9 mouse cellular contexts compared by ENCODE assay signal in the genomic region with DNA sequence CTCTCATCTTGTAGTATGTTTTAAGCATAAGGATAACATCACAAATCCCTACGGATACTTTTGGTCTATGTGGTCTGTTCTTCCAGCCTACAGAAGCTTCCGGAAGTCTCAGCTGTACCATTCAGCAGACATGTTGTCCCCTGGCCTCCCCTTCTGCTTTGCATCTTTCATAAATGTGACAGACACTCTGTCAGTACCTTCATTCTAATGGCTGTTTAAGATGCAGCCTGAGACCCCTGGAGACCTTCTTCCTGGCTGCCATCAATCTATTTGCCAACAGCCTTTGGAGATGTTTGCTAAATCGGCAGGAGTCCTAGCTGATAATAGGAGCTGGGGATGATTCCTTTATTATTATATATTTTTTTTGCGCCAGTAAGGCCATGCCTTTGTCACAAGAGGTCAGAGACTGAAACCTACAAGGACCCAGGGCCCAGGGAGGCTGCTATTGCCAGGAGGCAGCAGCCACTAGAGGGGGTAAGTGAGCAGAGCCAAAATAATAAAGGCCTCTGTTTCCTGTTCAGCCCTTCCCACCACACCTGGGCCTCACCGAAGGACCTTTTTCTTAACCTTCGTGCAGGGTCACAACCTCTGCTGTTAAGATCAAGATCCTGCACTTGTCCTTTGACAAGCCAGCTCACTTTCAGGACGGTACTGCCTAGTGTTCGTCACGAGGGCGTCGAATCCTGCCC. TPM values are rescaled to one million over a fixed set of nuclear protein-coding genes. Genes with fewer than 3 reads are reported as not detected.
DNase-seq lines count a peak whose midpoint lies in the region; ATAC-seq and TF ChIP-seq lines count a peak whose summit lies in the region.
"Had no signal": no experiment of that assay in that cellular context is flagged by ENCODE, and none has a peak within 500 bp of the region (broad histone marks: within the 10 kb centered on the region; RNA-seq: fewer than 3 reads in every experiment).

No protein-coding gene starts in this region.

- ATAC-seq in kidney, embryonic 15.5 days (replicated peaks; ENCODE audit: low FRiP score): no peak
- ATAC-seq in common myeloid progenitor, adult 5-6 weeks (replicated peaks; ENCODE audit: low read depth, poor library complexity, severe bottlenecking): peak; percentile 67
- ATAC-seq in lung, embryonic 14.5 days (ENCODE audit: insufficient read depth): no peak
- peak; percentile 76 for ATAC-seq in stomach, postnatal 0 days (ENCODE audit: low FRiP score, low TSS enrichment)

- no peaks in the 10 kb centered on the region for H3K36me3 ChIP-seq in kidney, embryonic 15.5 days
- peaks cover 9% of the 10 kb centered on the region for H3K36me3 ChIP-seq in ES-Bruce4 (ENCODE audit: control insufficient read depth, insufficient read depth, low read length, poor library complexity, severe bottlenecking)
- H3K36me3 ChIP-seq in lung, embryonic 14.5 days (ENCODE audit: insufficient read depth): no peaks in the 10 kb centered on the region
- no peaks in the 10 kb centered on the region for H3K36me3 ChIP-seq in stomach, postnatal 0 days (ENCODE audit: control insufficient read depth, insufficient read depth, low read length)

- peak; percentile 42; the same call in 1 of the 2 replicates for TF ChIP-seq EP300 in ES-Bruce4 (IDR thresholded peaks at IDR 0.05; ENCODE audit: insufficient read depth, low read depth, low read length)
- no peak for TF ChIP-seq EP300 in stomach, postnatal 0 days (optimal IDR thresholded peaks at IDR 0.05)

- H3K27me3 ChIP-seq in kidney, embryonic 15.5 days: no peaks in the 10 kb centered on the region
- H3K27me3 ChIP-seq in ES-Bruce4 (ENCODE audit: control insufficient read depth, insufficient read depth, low read length, poor library complexity, severe bottlenecking): no peaks in the 10 kb centered on the region
- no peaks in the 10 kb centered on the region for H3K27me3 ChIP-seq in lung, embryonic 14.5 days (ENCODE audit: insufficient read depth, low read length)
- H3K27me3 ChIP-seq in stomach, postnatal 0 days (ENCODE audit: control insufficient read depth, insufficient read depth, low read length): no peaks in the 10 kb centered on the region
- H3K27me3 ChIP-seq: embryonic facial prominence, embryonic 13.5 days had no signal

- H3K4me2 ChIP-seq in kidney, embryonic 15.5 days: no peak overlapping the region
- H3K4me2 ChIP-seq in lung, embryonic 14.5 days: no peak overlapping the region
- H3K4me2 ChIP-seq in stomach, postnatal 0 days (replicated peaks; ENCODE audit: low read depth): no peak overlapping the region
- H3K4me2 ChIP-seq: embryonic facial prominence, embryonic 13.5 days had no signal

- TF ChIP-seq CTCF in ES-Bruce4 (IDR thresholded peaks at IDR 0.05; ENCODE audit: low read depth, low read length): peak; percentile 70
- peak; percentile 63 for TF ChIP-seq CTCF in lung, embryonic 14.5 days (IDR thresholded peaks at IDR 0.05; ENCODE audit: low read depth)
- TF ChIP-seq CTCF in stomach, postnatal 0 days (IDR thresholded peaks at IDR 0.05; ENCODE audit: low read depth): peak; percentile 75

- DNase-seq in kidney, adult 9 months: peak; percentile 16
- peak; percentile 49 for DNase-seq in lung, embryonic 14.5 days
- DNase-seq in stomach, postnatal 0 days (ENCODE audit: low spot score): peak; percentile 62
- DNase-seq in layer of hippocampus, postnatal 14 days (ENCODE audit: low spot score in 2 of 2): no peak
- no peak for DNase-seq in cerebellum, adult 8-10 months

- WGBS in kidney, embryonic 15.5 days: 57% methylated on average over 11 of the region's 11 CpGs
- WGBS in lung, embryonic 14.5 days: 56% methylated on average over 11 of the region's 11 CpGs
- 61% methylated on average over 11 of the region's 11 CpGs for WGBS in stomach, postnatal 0 days

- H3K9me3 ChIP-seq in kidney, embryonic 15.5 days (replicated peaks): no peaks in the 10 kb centered on the region
- H3K9me3 ChIP-seq in ES-Bruce4 (replicated peaks; ENCODE audit: control insufficient read depth, insufficient read depth, low read length, poor library complexity, severe bottlenecking): peaks cover 27% of the 10 kb centered on the region
- no peaks in the 10 kb centered on the region for H3K9me3 ChIP-seq in lung, embryonic 14.5 days (ENCODE audit: low read depth, low read length)
- H3K9me3 ChIP-seq in stomach, postnatal 0 days (ENCODE audit: control insufficient read depth, low read length): no peaks in the 10 kb centered on the region
- H3K9me3 ChIP-seq: embryonic facial prominence, embryonic 13.5 days had no signal

- TF ChIP-seq POLR2A in ES-Bruce4 (IDR thresholded peaks at IDR 0.05; ENCODE audit: insufficient read depth, low read length): no peak

- H3K4me3 ChIP-seq in kidney, embryonic 15.5 days (replicated peaks): no peak overlapping the region
- no peak overlapping the region for H3K4me3 ChIP-seq in ES-Bruce4 (ENCODE audit: low read depth, low read length)
- no peak overlapping the region for H3K4me3 ChIP-seq in lung, embryonic 14.5 days (ENCODE audit: low read depth, low read length)
- H3K4me3 ChIP-seq in stomach, postnatal 0 days (ENCODE audit: low read depth, low read length): no peak overlapping the region
- H3K4me3 ChIP-seq: embryonic facial prominence, embryonic 13.5 days had no signal

- no peak overlapping the region for H3K9ac ChIP-seq in kidney, embryonic 15.5 days
- H3K9ac ChIP-seq in ES-Bruce4 (ENCODE audit: low read depth, poor library complexity, severe bottlenecking): no peak overlapping the region
- H3K9ac ChIP-seq in lung, embryonic 14.5 days: no peak overlapping the region
- H3K9ac ChIP-seq in stomach, postnatal 0 days (ENCODE audit: low read length): no peak overlapping the region
- H3K9ac ChIP-seq: embryonic facial prominence, embryonic 13.5 days had no signal

- H3K27ac ChIP-seq in kidney, embryonic 15.5 days: no peak overlapping the region
- H3K27ac ChIP-seq in ES-Bruce4 (ENCODE audit: insufficient read depth, low read length): no peak overlapping the region
- H3K27ac ChIP-seq in lung, embryonic 14.5 days (ENCODE audit: low read depth): no peak overlapping the region
- H3K27ac ChIP-seq in stomach, postnatal 0 days (replicated peaks): no peak overlapping the region
- H3K27ac ChIP-seq: embryonic facial prominence, embryonic 13.5 days had no signal

- H3K4me1 ChIP-seq in kidney, embryonic 15.5 days: no peaks in the 10 kb centered on the region
- no peaks in the 10 kb centered on the region for H3K4me1 ChIP-seq in ES-Bruce4 (ENCODE audit: control insufficient read depth, insufficient read depth, low read length)
- no peaks in the 10 kb centered on the region for H3K4me1 ChIP-seq in lung, embryonic 14.5 days (ENCODE audit: insufficient read depth)
- H3K4me1 ChIP-seq in stomach, postnatal 0 days (replicated peaks; ENCODE audit: control insufficient read depth, insufficient read depth): no peaks in the 10 kb centered on the region
- H3K4me1 ChIP-seq: embryonic facial prominence, embryonic 13.5 days had no signal

RNA-seq across cellular contexts. Expression of gene Dusp27, which starts 24.7 kb away (rescaled TPM):
- polyA plus RNA-seq in kidney, embryonic 15.5 days (2015; fragmentation: Nextera tagmentation; extraction: Ambion mirVana): 1.0 and 1.3 TPM in 2 replicates
- polyA plus RNA-seq in ES-Bruce4 (2011; ENCODE audit: insufficient read depth, insufficient read length, low read depth, missing spikeins): 3.9 and 5.8 TPM in 2 replicates
- not detected in 2 replicates for total RNA-seq in common myeloid progenitor, adult 5-6 weeks (2017)
- polyA plus RNA-seq in lung, embryonic 14.5 days (2014; fragmentation: Nextera tagmentation; extraction: Ambion mirVana): 2.5 and 3.1 TPM in 2 replicates
- polyA plus RNA-seq in stomach, postnatal 0 days (2015; fragmentation: Nextera tagmentation; extraction: Ambion mirVana): 0.50 and 0.57 TPM in 2 replicates
- under 1 TPM; 0.39 to 0.57 TPM for total RNA-seq in layer of hippocampus, postnatal 14 days (2021)

RNA-seq across cellular contexts. Expression of gene Gpa33, which starts 27.0 kb away (rescaled TPM):
- 0.70 and 2.4 TPM in 2 replicates for polyA plus RNA-seq in kidney, embryonic 15.5 days (2015; fragmentation: Nextera tagmentation; extraction: Ambion mirVana)
- 49.6 and 55.9 TPM in 2 replicates for polyA plus RNA-seq in ES-Bruce4 (2011; ENCODE audit: insufficient read depth, insufficient read length, low read depth, missing spikeins)
- total RNA-seq in common myeloid progenitor, adult 5-6 weeks (2017): not detected in 2 replicates
- 0.11 TPM in 1 of 2 replicates, not detected in the other for polyA plus RNA-seq in lung, embryonic 14.5 days (2014; fragmentation: Nextera tagmentation; extraction: Ambion mirVana)
- 34.3 and 35.6 TPM in 2 replicates for polyA plus RNA-seq in stomach, postnatal 0 days (2015; fragmentation: Nextera tagmentation; extraction: Ambion mirVana)
- total RNA-seq in layer of hippocampus, postnatal 14 days (2021): not detected

Comparison
In these comparisons a context has a peak if more than half of its experiments do, and no peak if none do; other contexts are left out.
1. DNase-seq: peak in kidney, adult 9 months (single experiment), lung, embryonic 14.5 days (single experiment) and stomach, postnatal 0 days (single experiment); none in layer of hippocampus, postnatal 14 days (0 of 2) and cerebellum, adult 8-10 months (single experiment).
2. ATAC-seq: peak in common myeloid progenitor, adult 5-6 weeks (single experiment) and stomach, postnatal 0 days (single experiment); none in kidney, embryonic 15.5 days (single experiment) and lung, embryonic 14.5 days (single experiment).
3. RNA of gene Gpa33, which starts 27.0 kb away (polyA plus RNA-seq): 49.6 to 55.9 TPM in ES-Bruce4 and 34.3 to 35.6 TPM in stomach, postnatal 0 days; 0.70 to 2.4 TPM in kidney, embryonic 15.5 days and 0.11 TPM in lung, embryonic 14.5 days; every median in the first group is over 10 times any median in the second.
4. Peak in every context shown above with its lines, with median percentiles within 50 percentile points of each other: CTCF ChIP-seq.